Mouse (Mus musculus) c-Kit-negative CD71-positive TER-119-positive erythroid progenitor cells, embryonic 14.5 days (primary cell): Measurements from ENCODE around the gene Gm10972.
"Not testable (repeated sequence)": the region's sequence is repeated elsewhere in the genome, so short reads cannot be mapped to it uniquely, and the experiment has no call there.

Source experiments
- DNase-seq: peaks from one replicate; pipeline ENCODE4 v3.0.0-alpha.2; 2013; ENCODE audit warnings: low read depth, low spot score

Gene Gm10972

DNA sequence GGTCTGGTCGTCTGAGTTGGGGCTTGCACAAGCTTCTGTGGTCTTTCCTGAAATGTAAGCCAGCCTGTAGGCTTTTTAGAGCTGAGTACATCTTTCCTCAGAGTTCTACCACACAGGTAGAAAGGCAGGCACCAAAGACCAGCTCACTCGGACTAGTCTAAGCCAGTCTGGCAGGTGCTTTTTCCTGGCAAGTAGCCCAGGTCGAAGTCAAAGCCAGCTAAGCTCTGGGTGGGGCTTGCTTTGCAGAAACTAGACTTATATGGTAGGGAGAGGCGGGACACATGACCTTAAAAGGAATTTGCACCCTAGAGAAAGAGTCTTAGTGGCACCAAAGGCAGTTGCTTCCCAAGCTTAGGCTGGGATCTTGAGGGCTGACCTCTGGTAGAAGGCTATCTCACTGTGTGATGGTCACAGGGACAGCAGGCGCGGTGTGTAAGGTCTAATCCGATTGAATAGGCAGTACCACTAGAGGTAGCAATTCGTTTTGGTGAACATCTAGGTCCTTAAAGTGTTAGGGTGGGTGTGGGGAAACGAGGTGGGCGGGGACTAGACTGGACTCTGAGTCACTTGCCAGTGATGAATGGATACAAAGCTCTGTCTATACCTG, 16.3 kb downstream of the Gm10972 start:
- DNase-seq, result not testable (repeated sequence)

DNA sequence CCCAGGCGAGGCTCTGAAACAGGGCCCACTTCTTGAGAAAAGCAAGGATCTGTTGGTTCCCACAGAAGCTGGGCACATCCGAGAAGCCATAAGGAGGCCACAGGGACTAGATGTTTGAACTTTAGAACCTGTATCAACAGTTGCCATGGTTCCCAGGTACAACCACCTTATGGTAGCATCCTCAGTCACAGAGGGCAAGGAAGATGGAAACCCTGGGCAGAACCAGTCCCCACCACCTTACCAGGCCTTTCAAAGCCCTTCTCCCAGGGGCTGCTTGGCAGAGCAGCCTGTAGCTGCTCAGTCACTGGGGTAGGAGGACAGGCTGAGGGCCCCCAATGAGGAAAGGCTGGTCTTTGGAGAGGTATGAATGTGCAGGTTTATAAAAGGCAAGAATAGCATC, 17.9 kb downstream of the Gm10972 start:
- not testable (repeated sequence) for DNase-seq

DNA sequence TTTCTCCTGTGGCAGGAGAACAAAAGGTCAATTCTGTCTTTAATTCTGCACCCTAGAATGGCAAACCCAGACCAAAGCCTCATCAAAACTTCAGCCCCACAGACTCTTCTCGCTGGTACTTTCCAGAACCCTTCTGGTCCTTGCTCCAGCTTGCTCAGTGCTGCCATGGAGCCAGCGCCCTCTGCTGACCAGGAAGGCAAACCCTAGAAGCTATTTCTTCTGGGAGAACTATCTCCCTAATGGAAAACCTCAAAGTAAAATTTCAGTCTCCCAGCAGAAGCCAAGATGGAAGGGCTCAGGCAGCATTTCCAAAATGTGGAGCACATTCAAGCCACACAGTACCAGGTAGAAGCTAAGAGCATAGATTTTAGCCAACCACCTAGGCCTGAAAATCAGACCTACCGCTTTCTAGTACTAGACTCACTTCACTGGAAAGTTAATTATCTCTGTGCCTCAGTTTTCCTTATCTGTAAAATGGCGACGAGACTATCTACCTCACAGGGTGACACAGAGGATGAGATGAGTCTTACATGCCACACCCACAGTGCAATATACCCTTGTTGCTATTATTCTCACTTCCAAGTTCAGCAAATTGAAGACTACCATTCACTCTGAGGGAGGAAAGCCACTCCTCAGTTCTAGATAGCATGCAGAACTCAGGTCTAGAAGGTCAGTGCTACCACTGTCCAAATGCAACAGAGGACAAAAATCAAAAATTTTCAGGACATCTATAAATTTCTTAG, 22.3 kb downstream of the Gm10972 start:
- not testable (repeated sequence) for DNase-seq

DNA sequence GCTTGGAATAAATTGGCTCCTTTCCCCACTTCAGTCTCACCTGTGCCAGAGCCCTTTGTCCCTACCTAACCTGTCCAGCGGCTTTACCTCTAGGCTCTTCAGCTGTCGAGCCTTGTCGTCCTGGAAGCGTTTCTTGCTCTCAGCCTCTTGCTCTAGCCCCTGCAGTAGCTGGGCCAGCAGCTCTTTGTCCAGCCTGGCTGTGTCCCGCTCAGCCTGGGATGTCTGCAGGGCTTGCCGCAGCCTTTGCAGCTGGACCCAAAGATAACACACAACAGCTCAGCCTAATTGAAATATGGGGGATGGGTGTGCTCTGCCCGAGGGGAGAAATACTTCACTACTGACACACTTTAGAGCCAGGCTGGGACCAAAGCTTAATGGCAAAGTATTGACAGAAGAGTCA, 23.0 kb downstream of the Gm10972 start:
- DNase-seq, result not testable (repeated sequence)

DNA sequence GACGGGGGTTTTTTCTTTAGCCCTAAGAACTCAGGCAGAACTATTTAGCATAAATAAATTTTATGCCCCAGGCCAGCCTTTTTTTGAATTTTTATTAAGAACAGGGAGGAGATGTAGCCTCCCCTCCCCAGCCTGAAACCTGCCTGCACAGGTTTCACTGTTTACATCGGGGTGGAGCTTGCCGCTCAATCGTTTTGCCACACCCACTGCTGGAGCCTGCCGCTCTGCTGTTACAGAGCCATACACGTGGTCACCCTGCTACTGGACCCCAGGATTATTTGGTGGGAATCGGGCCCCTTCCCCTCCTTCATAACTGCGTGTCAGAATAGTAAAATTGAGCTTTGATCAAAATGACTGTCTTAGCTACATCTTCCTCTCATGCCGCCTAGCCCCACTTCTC, 32.2 kb downstream of the Gm10972 start:
- DNase-seq, result not testable (repeated sequence)

DNA sequence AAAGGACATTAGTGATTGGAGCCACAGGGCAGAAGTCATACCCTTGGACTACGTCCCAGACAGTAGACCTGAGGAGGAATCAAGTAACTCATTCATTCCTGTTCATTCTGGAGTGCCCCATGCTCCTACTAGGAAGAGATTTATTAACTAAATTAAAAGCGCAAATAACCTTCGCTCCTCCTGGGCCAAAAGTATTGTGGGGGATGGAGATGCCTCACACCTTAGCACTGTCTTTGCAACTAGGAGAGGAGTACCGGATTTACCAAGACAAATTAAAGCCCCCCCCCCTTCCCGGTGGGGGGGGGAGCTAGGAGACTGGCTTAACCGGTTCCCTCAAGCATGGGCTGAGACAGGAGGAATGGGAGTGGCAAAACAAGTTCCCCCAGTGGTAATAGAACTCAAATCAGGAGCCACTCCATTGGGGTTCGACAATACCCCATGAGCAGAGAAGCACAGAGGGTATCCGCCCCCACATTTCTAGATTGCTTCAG, 36.5 kb downstream of the Gm10972 start:
- DNase-seq, result no peak

DNA sequence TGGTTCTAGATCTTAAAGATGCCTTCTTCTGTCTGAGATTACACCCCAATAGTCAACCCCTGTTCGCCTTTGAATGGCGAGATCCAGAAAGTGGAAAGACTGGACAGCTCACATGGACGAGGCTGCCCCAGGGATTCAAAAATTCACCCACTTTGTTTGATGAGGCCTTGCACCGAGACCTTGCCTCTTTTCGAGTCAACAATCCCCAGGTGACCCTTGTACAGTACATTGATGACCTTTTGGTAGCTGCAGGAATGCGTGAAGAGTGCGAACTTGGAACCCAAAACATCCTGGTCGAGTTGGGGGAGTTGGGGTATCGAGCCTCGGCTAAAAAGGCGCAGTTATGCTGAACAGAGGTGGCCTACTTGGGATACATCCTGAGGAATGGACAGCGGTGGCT, 37.1 kb downstream of the Gm10972 start:
- not testable (repeated sequence) for DNase-seq

DNA sequence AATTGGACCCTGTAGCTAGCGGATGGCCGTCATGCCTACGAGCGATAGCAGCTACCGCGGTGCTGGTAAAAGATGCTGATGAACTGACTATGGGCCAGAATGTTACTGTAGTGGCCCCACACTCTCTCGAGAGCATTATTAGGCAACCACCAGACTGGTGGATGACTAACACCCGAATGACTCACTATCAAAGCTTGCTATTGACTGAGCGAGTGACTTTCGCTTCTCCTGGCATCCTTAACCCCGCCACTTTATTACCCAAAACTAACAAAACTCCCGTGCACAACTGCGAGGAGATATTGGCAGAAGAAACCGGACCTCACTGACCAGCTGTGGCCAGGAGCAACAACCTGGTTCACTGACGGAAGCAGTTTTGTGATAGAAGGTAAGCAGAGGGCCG, 37.9 kb downstream of the Gm10972 start:
- no peak for DNase-seq

DNA sequence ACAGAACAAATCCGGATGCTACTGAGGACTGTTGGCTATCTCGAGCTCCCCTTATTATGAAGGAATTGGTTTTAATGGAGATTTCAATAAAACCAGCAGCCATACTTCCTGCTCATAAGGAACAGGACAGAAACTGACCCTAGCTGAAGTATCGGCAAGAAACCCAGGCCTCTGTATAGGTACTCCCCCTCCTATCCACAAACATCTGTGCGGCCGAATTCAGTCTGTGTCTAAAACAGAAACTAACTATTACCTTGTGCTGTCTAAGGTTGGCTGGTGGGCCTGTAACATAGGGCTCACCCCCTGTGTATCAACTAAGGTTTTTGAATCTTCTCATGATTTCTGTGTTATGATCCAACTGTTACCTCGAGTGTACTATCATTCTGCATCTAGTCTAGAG, 40.7 kb downstream of the Gm10972 start:
- DNase-seq, result no peak

DNA sequence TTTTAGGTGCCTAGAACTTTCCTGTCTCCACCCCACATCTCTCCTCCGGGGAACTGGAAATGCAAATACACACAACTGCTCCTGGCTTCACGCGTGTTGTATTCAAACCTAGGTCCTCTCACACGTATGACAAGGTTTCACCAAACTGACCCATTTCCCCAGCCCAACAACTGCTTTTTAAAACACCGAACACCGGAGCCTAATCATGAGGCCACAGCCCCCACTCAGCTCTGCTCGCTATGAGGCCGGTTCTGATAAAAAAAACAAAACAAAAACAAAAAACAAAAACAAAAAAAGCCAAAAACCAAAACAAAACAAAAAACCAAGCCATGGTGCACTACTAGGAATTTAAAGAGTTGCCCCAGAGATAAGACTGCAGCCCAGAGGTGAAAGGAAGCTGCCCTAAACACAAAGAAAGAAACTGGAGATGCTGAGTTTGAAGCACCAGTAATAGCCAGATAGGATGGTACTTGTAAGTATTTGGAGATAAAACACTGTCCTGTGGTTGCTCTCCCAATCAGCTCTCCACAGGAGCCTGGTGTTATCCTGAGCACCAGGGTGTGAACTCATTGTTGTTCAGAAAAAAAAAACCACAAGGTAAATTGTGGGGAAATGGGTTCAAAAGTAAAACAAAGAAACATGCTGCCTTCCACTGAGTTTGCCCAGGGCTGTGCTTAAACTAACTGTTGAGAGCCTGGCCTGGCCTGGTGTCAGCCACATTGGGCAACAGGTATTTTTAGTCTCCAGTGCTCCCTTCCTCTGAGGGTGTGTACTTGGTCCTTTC, 43.3 kb downstream of the Gm10972 start:
- DNase-seq, result not testable (repeated sequence)

DNA sequence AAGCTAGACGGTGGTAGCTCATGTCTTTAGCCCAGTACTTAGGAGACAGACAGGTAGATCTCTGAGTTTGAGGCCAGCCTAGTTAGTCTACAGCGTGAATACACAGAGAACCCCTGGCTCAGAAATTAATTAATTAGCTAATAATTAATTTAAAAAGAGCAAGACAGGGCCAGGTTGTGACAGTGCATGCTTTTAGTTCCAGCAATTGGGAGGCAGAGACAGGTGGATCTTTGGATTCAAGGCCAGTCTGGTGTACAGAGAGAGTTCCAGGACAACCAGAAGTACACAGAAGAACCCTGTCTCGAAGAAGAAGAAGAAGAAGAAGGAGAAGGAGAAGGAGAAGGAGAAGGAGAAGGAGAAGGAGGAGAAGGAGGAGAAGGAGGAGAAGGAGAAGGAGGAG, 45.8 kb downstream of the Gm10972 start:
- DNase-seq, result not testable (repeated sequence)

DNA sequence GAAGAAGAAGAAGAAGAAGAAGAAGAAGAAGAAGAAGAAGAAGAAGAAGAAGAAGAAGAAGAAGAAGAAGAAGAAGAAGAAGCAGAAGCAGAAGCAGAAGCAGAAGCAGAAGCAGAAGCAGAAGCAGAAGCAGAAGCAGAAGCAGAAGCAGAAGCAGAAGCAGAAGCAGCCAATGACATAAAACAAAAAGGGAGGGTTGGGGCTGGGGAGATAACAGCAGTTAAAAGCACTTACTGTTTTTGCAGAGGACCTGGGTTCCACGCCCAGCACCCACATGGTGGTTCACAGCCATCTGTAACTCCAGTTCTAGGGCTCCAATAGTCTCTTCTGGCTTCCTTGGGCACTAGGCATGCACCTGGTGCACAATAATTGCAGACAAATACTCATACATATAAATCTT, 46.3 kb downstream of the Gm10972 start:
- not testable (repeated sequence) for DNase-seq

DNA sequence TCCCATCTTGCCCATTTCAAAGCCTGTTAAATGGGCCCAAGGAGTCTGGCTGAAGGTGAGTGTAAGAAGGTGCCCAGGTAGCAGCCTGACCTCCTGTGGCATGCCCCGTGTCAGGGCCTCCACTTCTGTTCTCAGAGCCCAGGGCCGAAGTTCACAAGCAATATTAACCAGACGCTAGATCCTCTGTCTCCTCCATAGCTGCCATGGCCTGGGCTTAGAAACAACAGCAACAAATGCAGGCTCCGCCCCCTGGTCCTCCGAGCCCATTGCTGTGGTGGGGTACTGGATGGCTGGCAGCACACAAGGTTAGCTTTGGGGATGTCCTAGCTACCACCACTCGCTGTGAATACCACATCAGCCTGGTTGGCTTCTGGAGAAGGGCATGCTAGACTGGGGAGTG, 47.2 kb downstream of the Gm10972 start:
- not testable (repeated sequence) for DNase-seq

DNA sequence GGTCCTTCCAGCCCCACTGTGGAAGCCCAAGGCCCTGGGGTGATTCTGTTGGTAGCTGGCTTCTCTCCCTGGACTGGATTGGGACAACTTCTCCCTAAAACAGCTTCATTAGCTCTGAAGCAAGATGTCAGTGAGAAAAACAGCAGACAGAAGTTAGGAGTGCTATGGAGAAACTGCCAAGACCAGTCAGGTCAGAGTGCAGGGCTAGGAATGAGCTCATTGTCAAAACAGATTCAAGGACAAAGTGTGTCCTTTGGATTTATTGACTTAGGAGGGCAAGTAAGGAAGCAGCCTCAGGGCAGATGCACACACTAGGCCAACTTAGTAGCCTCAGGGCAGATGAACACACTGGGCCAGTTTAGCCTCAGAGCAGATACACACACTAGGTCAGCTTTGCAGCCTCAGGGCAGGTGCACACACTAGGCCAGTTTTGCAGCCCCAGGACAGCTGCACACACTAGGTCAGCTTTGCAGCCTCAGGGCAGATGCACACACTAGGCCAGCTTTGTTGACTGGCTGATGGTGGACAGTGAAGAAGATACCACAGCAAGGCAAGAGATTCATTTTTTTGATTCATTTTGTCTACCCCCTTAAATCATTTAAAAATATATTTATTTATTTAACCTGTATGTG, 47.8 kb downstream of the Gm10972 start:
- DNase-seq, result no peak

DNA sequence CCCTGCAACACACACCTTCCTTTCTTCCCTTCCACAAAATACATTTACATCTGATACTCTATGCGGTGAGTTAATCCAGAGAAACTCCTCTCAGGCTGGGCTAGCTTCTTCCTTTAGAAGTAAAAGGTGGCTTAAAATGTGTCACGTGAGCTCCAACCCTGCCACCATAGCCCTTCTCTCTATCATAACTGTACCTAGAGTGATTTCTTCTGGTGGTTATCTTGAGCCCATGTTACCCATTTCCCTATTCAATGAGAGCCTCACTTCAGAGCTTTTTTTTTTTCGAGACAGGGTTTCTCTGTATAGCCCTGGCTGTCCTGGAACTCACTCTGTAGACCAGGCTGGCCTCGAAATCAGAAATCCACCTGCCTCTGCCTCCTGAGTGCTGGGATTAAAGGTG, 48.8 kb downstream of the Gm10972 start:
- not testable (repeated sequence) for DNase-seq
